Mouse (Mus musculus) ES-CJ7 (cell line): ENCODE measurements around the gene Caskin1.

ENCODE experiments used
- DNase-seq: peaks from one replicate; pipeline ENCODE4 v3.0.0; 2011; ENCODE audit warnings: low read depth, low spot score

Gene Caskin1

DNA sequence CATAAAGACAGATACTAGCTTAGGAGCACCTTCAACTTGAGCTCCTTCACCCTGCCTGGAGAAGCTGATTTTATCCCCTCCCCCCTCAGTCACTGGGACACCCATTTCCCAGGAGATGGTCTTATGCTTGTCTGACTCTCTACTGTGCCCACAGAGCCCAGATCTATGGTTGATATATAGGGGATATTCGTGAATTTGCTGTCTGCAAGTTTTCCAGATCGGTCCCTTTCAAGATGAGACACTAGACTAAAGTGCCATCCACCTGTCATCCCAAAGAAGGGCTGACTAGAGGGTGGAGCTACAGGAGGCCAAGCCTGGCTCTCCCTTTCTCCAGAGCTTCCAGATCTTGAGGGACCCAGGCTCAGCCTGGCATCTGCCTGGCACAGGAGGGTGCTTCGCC is 42.7 kb downstream of the Caskin1 start:
- no peak for DNase-seq

DNA sequence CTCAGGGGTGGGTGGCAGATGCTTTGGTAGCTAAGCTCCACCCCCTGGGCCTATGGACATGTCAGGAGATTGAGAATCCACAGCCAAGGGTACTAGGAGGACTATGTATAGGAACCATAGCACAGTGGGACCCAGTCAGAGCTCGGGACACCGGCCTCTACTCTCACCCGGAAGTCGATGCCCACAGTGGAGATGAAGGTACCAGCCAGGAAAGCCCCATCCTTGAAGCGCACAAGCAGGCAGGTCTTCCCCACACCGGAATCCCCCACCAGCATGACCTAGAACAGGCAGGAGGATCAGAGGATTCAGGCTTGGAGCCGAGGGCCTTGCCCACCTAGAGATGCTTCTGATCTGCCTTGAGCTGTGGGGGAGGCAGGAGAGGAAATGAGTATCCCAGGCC is 43.6 kb downstream of the Caskin1 start:
- DNase-seq: no peak

DNA sequence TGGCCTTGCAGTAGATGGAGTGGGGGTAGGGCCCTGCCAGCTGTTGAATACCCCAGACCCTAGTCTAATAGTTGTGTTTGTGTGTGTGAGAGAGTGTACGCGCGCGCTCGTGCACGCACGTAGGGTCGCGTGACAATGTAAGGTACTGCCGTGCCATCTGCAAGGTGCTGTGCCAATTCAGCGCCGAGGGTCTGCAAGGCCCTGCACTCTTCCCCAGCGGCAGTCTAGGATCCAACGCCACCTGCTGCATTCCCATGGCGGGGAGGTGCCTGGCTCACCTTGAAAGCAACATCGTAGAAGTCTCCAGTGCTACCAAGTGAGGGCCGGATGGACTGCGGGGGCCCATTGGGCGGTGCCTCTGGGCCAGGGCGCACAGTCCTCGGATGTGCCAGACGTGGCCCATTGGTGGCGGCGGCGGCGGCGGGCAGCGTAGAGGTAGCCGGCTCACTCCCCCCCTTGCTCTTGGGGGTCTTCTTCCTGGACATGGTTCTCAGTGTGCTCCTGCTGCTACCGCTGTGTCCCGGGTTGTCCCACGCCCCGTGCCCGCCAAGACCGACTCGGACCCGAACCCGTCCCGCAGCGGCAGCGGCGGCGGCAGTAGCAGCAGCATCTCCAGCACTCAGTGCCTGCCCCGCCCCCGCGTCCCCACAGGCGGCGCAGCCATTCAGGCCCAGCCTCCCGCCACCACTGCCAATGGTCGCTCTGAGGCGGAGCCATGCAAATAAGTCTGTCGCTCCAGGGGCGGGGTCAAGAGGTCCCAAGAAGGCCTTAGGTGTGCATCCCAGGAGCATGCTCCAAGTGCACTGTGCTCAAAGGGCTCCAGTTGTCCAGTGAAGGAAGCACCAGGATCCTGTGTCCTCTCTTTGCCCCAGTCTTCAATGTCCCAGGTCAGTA is 44.9 kb downstream of the Caskin1 start:
- peak; percentile 95 for DNase-seq

DNA sequence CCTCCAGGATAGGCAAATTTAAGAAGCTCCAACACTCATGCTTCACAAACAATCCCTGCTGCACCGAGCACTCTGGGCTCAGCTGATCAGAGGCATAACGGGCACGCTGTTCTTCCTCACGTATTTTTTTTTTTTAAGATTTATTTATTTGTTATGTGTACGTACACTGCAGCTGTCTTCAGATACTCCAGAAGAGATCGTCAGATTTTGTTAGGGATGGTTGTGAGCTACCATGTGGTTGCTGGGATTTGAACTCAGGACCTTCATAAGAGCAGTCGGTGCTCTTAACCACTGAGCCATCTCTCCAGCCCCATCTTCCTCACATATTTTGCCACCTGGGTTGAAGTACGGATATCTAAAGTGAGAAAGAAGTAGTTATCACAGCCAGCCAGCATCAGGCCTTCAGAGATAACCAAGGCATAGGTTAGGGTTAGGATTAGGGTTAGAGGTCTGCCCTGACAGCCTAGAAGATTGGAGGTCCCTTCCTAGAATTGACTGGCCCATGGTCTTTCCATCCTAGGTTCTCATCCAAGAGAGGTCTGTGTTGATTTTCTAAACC is 45.8 kb downstream of the Caskin1 start, which contains the start of gene Rab26:
TSS of gene Rab26 (minus strand) at position 51 of the 559 bp plus-strand sequence.
- no peak for DNase-seq

DNA sequence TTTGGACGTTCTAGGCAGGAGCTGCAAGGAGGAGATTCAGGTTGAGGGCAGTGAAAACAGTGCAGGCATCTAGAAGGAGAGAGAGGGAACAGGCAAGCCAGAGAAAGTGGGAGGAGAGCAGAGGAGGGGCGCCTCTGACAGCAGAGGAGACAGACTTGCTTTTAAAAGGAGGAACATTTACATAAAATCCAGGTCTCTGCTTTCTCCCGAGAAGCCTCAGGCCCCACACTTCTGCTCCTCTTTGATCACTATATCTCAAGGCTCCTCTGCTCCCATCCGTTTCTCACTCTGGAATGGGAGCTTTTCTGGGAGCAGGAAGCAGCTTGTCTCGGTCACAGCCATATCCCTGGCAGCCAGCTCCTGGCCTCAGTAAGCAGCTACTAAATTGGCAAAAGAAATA is 46.9 kb downstream of the Caskin1 start:
- no peak for DNase-seq

DNA sequence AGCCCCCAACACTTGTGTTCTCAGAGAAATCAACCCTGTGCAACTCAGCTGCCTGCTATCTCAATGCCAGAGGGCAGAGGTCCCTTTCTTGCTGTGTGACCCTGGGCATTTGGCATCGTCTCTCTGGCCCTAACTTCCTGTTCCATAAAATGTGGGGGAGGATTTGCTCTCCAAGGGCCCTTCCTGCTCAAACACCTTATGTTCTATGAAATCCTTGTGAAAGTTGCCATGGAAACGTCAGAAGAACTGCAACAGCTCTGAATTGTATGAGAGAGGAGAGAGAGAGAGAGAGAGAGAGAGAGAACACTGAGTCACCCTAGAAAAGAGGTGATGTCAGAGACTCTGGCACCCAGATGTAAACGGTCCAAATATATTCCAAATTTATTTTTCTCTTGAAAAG is 49.1 kb downstream of the Caskin1 start:
- no peak for DNase-seq

DNA sequence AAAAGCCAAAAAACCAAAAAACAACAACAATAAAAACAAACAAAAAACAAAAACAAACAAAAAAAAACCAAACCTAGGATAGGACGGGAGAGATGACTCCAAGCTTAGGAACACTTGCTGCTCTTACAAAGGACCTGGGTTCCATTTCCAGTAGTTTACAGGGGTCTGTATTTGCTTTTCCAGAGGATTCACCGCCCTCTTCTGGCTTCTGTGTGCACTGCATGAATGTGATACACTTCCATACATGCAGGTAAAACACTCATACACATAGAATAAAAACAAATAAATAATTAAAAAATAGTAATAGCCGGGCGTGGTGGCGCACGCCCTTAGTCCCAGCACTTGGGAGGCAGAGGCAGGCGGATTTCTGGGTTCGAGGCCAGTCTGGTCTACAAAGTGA is 50.5 kb downstream of the Caskin1 start:
- peak; percentile 78 for DNase-seq

DNA sequence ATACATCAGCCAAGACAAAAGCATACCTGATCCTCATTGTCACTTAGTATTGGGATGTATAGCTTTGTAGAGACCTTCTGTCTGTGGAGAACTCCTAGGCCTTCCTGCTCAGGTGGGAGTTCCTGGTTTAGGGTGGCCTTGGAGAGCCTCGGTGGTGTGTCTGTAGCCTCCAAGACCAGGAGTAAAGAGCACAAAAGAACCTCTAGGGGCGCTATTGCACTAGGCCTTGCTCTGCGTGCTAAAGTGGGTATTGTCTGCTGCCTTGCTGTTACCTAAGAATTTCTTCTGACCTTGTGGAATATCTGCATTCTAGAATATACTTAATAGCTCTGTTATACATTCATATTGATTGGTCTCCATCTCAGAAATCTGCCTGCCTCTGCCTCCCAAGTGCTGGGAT is 52.0 kb downstream of the Caskin1 start:
- no peak for DNase-seq

DNA sequence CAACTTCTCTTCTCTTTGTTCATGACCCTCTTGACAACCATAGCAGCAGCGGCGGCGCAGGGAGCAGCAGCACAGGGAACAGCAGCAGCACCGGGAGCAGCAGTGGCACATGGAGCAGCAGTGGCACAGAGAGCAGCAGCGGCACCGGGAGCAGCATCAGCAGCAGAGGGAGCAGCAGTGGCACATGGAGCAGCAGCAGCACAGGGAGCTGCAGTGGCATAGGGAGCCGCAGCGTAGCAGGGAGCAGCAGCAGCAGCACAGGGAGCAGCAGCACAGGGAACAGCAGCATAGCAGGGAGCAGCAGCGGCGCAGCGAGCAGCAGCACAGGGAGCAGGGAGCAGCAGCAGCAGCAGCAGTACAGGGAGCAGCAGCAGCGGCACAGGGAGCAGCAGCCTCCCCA is 56.2 kb downstream of the Caskin1 start:
- DNase-seq: peak; percentile 45

DNA sequence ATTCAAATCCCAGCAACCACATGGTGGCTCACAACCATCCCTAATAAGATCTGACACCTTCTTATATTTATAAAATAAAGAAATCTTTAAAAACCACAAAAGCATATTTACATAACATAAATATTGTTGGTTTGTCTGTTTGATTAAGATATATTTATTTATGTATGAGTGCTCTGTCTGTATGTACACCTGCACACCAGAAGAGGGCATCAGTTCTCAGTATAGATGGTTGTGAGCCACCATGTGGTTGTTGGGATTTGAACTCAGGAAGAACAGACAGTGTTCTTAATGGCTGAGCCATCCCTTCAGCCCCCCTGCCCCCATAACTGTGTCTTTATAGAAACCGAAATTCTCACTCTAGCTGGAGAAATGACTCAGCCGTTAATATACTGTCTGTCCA is 56.8 kb downstream of the Caskin1 start:
- DNase-seq: no peak

DNA sequence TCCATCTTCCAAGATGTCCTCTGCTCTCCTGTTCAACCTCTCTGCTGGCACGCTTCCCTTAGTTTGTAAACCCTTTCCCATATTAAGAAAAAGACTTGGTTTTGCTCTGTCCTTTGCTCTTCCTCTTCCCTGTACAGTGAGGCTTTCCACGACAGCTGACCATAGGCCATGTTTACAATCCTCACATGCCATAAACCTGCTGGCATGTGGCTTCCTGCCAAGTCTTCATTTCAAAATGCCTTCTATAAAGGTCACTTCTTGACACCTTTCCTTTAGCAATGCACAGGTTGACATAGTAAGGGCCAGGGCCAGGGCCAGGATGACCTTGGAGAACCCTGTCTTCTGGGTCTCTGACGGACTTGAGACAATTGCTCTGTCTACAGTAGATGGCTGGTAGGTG is 57.8 kb downstream of the Caskin1 start:
- no peak for DNase-seq

DNA sequence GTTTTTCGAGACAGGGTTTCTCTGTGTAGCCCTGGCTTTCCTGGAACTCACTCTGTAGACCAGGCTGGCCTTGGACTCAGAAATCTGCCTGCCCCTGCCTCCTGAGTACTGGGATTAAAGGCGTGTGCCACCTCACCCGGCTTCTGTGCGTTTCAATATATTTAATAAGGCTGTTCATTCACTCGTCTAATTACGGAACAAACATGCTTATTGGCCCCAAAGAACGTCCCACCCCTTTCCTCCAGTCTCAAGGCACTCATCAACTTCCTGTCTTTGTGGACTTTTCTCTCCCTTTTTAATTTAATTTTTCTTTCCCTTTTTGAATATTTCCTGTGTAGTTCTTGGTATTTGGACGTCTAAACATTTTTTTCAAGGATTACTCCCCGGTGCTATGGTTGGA is 60.0 kb downstream of the Caskin1 start:
- DNase-seq: no peak

DNA sequence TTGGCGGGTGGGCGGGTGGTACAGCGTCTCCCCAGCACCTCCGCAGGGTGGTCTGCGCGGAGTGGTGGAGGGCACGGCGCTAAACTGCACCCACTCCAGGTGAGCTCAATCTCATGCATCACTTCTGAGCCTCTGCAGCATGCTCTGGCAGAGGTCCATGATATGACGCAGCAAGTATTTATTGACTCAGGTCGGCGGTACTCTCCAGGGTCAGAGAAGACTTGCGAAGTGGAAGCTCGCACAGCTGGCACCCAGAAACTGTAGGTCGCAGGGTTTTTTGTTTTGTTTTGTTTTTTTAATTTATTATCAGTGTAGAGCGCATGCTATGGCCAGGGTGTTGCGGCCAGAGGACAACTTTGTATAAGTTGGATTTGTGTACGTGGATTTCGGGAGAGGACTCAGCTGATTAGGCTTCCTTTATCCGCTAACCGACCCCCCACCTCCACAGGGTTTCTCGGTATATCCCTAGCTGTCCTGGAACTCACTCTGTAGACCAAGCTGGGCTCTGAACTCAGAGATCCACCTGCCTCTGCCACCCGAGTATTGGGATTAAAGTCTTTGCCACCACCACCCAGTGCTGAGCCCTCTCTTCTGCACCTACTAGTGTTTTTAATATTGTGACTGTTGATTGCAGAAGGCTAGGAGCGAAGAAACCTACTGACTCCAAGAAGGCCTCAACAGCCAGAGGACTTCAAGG is 60.7 kb downstream of the Caskin1 start:
- no peak for DNase-seq

DNA sequence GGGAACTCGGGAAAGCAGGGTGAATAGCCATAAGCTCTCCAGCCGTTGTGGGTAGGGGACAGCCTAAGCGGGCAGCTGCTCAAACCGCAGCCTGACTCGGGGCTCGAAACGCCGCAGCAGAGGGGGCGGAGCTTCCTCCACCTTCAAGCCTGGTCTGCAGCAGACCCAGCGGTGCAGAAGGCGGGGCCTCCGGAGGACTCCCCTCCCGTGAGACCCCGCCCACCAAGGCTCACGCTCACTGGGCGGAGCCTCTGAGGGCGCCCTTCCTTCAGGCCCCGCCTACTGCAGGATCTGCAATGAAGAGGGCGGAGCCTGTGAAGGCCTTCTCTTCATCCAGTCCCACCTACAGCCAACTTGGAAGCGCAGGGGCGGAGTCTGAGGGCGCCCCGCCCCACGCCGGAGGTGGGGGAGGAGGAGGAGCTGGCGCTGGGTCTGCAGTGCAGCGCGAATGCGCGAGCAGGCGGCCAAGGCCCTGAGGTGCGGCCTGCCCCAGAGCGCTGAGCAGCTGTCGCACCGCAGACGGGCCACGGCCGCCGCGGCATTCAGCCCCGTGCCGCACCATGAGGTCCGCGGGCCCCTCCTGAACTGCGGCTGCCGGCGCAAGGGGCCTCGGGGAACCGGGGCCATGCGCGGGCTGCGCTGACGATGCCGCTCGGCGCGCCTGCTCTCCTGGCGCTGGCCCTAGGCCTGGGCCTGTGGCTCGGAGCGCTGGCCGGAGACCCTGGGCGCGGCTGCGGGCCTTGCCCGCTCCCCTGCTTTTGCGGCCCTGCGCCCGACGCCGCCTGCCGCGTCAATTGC is 61.4 kb downstream of the Caskin1 start, which contains the start of gene Pkd1:
TSS of gene Pkd1 (plus strand) at position 217 of the 798 bp plus-strand sequence.
- DNase-seq: peak; percentile 99

DNA sequence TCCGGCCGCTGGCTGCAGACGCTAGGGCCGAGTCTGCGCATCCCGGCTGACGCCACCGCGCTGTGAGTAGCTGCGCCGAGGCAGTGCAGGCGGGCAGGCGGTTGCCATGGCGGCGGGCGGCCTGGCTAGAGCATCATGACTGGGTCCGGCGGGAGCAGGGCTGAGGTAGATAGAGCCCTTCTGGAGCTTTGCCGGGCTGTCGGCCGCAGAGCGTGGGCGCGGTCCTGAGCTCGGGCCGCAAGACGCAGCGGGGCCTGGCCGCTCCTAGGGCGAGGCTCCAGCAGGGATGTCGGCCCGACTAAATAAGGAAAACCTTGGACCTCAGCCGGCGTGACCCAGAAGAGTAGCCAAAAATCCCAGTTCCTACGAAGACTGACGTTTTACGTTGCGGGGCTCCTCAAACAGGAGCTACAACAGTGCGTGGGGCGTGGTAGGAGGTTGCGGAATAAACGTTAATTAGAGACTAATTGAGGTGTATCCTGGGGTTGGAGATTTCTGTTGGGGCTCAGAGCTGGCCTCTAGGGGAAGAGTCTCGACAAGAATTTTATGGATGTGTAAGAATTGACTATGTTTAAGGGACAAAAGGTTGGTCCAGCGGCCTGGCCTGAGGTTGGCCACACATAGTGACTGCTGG is 62.1 kb downstream of the Caskin1 start:
- peak; percentile 80 for DNase-seq

DNA sequence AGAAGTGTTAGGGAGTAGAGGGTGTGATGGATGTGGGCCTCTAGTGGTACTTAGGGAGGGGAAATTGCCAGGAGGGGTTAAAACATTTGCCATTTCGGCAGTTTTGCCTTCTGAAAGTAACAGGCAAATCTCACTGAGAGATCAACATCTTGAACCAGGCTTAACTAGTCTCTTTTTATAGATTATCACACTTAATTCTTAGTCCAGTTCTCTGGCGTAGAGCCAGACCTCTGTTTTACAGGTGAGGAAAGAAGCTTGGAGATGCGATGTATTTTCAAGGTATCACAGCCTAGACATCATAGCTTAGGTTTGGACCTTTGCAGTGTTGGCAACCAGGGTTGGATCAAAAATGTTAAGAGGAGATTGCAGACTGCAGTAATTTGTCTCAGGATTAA is 62.6 kb downstream of the Caskin1 start:
- no peak for DNase-seq

DNA sequence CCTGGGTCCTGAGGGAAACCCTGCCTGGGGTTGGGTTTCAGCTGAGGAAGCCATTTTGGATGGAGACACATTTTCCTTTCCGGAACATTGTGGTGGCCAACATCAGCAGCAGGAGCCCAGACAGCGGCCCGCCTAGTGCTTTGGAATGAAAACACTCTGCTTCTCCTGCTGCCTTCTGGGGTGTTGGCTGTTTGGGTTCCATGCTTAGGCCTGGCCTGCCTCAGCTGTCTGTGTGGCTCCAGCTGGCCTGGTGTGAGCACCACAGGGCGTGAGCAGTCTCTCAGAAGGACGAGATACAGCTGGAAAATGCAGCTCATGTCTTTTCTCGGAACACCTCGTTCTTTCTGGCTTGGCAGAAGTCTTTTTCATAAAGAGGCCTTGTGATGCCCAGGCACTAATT is 68.7 kb downstream of the Caskin1 start:
- no peak for DNase-seq
